Mouse (Mus musculus) frontal cortex, postnatal 36 days (tissue): Measurements from ENCODE around the gene Eef1akmt1.

Experiments used
- DNase-seq, 2 experiments: peaks; one replicate each; pipeline ENCODE4 v3.0.0; 2022; ENCODE audit warnings: low spot score in 2 of 2

Eef1akmt1 gene

GRCm38 (mm10) chr14:57546557-57547021, 24.8 kb downstream of the Eef1akmt1 start:
- no peak for DNase-seq

GRCm38 (mm10) chr14:57546131-57546530, 25.3 kb downstream of the Eef1akmt1 start:
- DNase-seq = no peak

- no peak for DNase-seq
Observed at GRCm38 (mm10) chr14:57545526-57545925, 25.9 kb downstream of the Eef1akmt1 start.

GRCm38 (mm10) chr14:57543420-57544039, 27.9 kb downstream of the Eef1akmt1 start:
- no peak for DNase-seq

- no peak for DNase-seq
Observed at GRCm38 (mm10) chr14:57542231-57542630, 29.2 kb downstream of the Eef1akmt1 start.

- DNase-seq = peak in 1 of 2 experiments; percentile 50
Observed at GRCm38 (mm10) chr14:57540683-57541082, 30.7 kb downstream of the Eef1akmt1 start.

GRCm38 (mm10) chr14:57537261-57538015, 34.0 kb downstream of the Eef1akmt1 start:
- DNase-seq = no peak

GRCm38 (mm10) chr14:57536820-57537219, 34.6 kb downstream of the Eef1akmt1 start:
- DNase-seq = no peak

GRCm38 (mm10) chr14:57535646-57536045, 35.8 kb downstream of the Eef1akmt1 start:
- DNase-seq = no peak

- DNase-seq = no peak
Observed at GRCm38 (mm10) chr14:57534961-57535360, 36.5 kb downstream of the Eef1akmt1 start.

GRCm38 (mm10) chr14:57534346-57534745, 37.1 kb downstream of the Eef1akmt1 start:
- DNase-seq = no peak

- no peak for DNase-seq
Observed at GRCm38 (mm10) chr14:57533841-57534240, 37.6 kb downstream of the Eef1akmt1 start.

- DNase-seq = no peak
Observed at GRCm38 (mm10) chr14:57533214-57533613, 38.2 kb downstream of the Eef1akmt1 start.

GRCm38 (mm10) chr14:57532577-57532976, 38.8 kb downstream of the Eef1akmt1 start:
- DNase-seq = no peak

- no peak for DNase-seq
Observed at GRCm38 (mm10) chr14:57529786-57530515, 41.5 kb downstream of the Eef1akmt1 start.

- DNase-seq = peak; percentile 71 to 75
Observed at GRCm38 (mm10) chr14:57529086-57529785, 42.2 kb downstream of the Eef1akmt1 start.

GRCm38 (mm10) chr14:57527598-57527997, 43.8 kb downstream of the Eef1akmt1 start:
- DNase-seq = no peak

GRCm38 (mm10) chr14:57527122-57527521, 44.3 kb downstream of the Eef1akmt1 start:
- DNase-seq = no peak

- no peak for DNase-seq
Observed at GRCm38 (mm10) chr14:57526050-57526623, 45.3 kb downstream of the Eef1akmt1 start.

- DNase-seq = peak; percentile 76 to 81
Observed at GRCm38 (mm10) chr14:57525388-57526049, 45.9 kb downstream of the Eef1akmt1 start.
